In the genomic region with DNA sequence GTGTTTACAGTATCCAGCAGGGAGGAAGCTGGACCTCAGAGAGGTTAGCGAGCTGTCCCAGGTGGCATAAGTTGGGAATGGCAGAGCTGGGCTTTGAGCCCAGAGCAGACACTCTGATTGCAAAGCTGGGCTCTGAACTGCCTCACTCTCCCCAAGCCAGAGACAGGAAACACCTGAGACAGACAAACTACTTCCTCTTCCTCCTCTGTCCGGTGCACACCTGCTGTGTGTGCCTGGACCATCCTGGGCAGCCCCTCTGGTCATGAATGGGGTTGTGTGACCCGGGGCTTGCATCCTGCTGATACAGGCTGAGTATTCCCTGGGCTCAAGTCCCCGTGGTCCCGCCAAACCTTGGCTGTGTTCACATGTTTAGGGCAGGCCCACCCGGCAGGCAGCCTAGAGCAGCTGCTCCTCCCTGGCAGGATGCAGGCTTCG, we compare ENCODE assay signal across 18 mouse cellular contexts. TPM values are rescaled to one million over a fixed set of nuclear protein-coding genes. Genes with fewer than 3 reads are reported as not detected.
DNase-seq lines count a peak whose midpoint lies in the region; ATAC-seq and TF ChIP-seq lines count a peak whose summit lies in the region.
"Had no signal": no experiment of that assay in that cellular context is flagged by ENCODE, and none has a peak within 500 bp of the region (broad histone marks: within the 10 kb centered on the region; RNA-seq: fewer than 3 reads in every experiment).

No protein-coding gene starts in this region.

- ATAC-seq in hindbrain, embryonic 16.5 days, result peak; percentile 29; the same call in 1 of the 2 replicates
- ATAC-seq in hindbrain, embryonic 12.5 days (ENCODE audit: low FRiP score), result no peak
- ATAC-seq: forebrain, embryonic 16.5 days had no signal

- H3K4me2 ChIP-seq in hindbrain, embryonic 16.5 days (ENCODE audit: low read length), result no peak overlapping the region
- H3K4me2 ChIP-seq in hindbrain, embryonic 12.5 days (replicated peaks), result no peak overlapping the region
- H3K4me2 ChIP-seq in CH12.LX (ENCODE audit: insufficient read depth, low read depth, poor library complexity, severe bottlenecking) (no peak overlapping the region), myocyte (ENCODE audit: low read depth) (no peak overlapping the region)
- H3K4me2 ChIP-seq: liver, embryonic 11.5 days; neural tube, embryonic 13.5 days had no signal

- dilution Hi-C loops in CH12.LX (cut with MboI; ENCODE audit: extremely low pct_ligation_motif_present, extremely low pct_unique_long_range_greater_than_20kb, low sequenced_read_pairs), result no loop called here

- no peak overlapping the region; the same call in 1 of the 2 replicates for H3K9ac ChIP-seq in hindbrain, embryonic 16.5 days (ENCODE audit: low read depth, low read length)
- no peak overlapping the region for H3K9ac ChIP-seq in hindbrain, embryonic 12.5 days
- no peak overlapping the region for H3K9ac ChIP-seq in CH12.LX (ENCODE audit: insufficient read depth, low read depth)
- H3K9ac ChIP-seq: neural tube, embryonic 13.5 days had no signal

- no peak for TF ChIP-seq POLR2A in CH12.LX (IDR thresholded peaks at IDR 0.05; ENCODE audit: low read depth, low read length)
- TF ChIP-seq POLR2A in myocyte (IDR thresholded peaks at IDR 0.05; ENCODE audit: insufficient read length, low read depth), result no peak

- no peak overlapping the region for H3ac ChIP-seq in myocyte (ENCODE audit: control insufficient read depth, insufficient read length)

- H3K4me3 ChIP-seq in hindbrain, embryonic 16.5 days (ENCODE audit: low read length), result no peak overlapping the region
- H3K4me3 ChIP-seq in hindbrain, embryonic 12.5 days, result no peak overlapping the region
- no peak overlapping the region for H3K4me3 ChIP-seq in CH12.LX (replicated peaks in 1 of 3; ENCODE audit: low read depth in 2 of 3, low read length in 2 of 3, poor library complexity in 1 of 3)
- H3K4me3 ChIP-seq in myocyte, result no peak overlapping the region
- H3K4me3 ChIP-seq: megakaryocyte, embryonic 14.5 days; neural tube, embryonic 13.5 days had no signal

- H3K36me3 ChIP-seq in hindbrain, embryonic 16.5 days (ENCODE audit: control insufficient read depth, insufficient read depth, low read length), result peaks cover 27% of the 10 kb centered on the region
- H3K36me3 ChIP-seq in hindbrain, embryonic 12.5 days, result peaks cover 83% of the 10 kb centered on the region
- H3K36me3 ChIP-seq in CH12.LX (replicated peaks in 1 of 2; ENCODE audit: control insufficient read depth in 1 of 2, insufficient read depth in 1 of 2, low read length in 1 of 2), result peaks cover 63 to 80% of the 10 kb centered on the region in 2 experiments
- no peaks in the 10 kb centered on the region for H3K36me3 ChIP-seq in myocyte (ENCODE audit: control insufficient read depth, insufficient read depth)

- in situ Hi-C loops in CH12.LX (cut with MboI; ENCODE audit: low pct_ligation_motif_present, low pct_unique_long_range_greater_than_20kb, low sequenced_read_pairs), result no loop called here

- H3K79me2 ChIP-seq in CH12.LX (replicated peaks; ENCODE audit: control insufficient read depth, extremely low read depth, insufficient read depth, poor library complexity, severe bottlenecking) (no peaks in the 10 kb centered on the region), myocyte (ENCODE audit: control insufficient read depth, insufficient read depth) (no peaks in the 10 kb centered on the region)

- no peaks in the 10 kb centered on the region for H3K27me3 ChIP-seq in hindbrain, embryonic 16.5 days (replicated peaks; ENCODE audit: control insufficient read depth, insufficient read depth, low read length)
- no peaks in the 10 kb centered on the region for H3K27me3 ChIP-seq in hindbrain, embryonic 12.5 days
- H3K27me3 ChIP-seq in CH12.LX (replicated peaks) (no peaks in the 10 kb centered on the region), myocyte (ENCODE audit: control insufficient read depth, insufficient read depth, insufficient read length) (no peaks in the 10 kb centered on the region)
- H3K27me3 ChIP-seq: megakaryocyte, embryonic 14.5 days; neural tube, embryonic 13.5 days had no signal

- no peaks in the 10 kb centered on the region for H3K4me1 ChIP-seq in hindbrain, embryonic 16.5 days (ENCODE audit: control insufficient read depth, insufficient read depth, low read depth, low read length)
- no peaks in the 10 kb centered on the region for H3K4me1 ChIP-seq in hindbrain, embryonic 12.5 days
- H3K4me1 ChIP-seq in CH12.LX (ENCODE audit: control insufficient read depth in 1 of 2, insufficient read depth in 2 of 2), result peaks cover 20 to 60% of the 10 kb centered on the region in 2 experiments
- H3K4me1 ChIP-seq: neural tube, embryonic 13.5 days had no signal

- no peak for TF ChIP-seq RAD21 in CH12.LX (IDR thresholded peaks at IDR 0.05; ENCODE audit: low read depth, low read length)

- TF ChIP-seq CTCF in CH12.LX (conservative IDR thresholded peaks at IDR 0.05 in 1 of 2, IDR thresholded peaks at IDR 0.05 in 1 of 2; ENCODE audit: low read depth in 2 of 2, low read length in 2 of 2), result no peak

- TF ChIP-seq EP300 in CH12.LX (IDR thresholded peaks at IDR 0.05; ENCODE audit: low read length), result no peak

- DNase-seq in CH12.LX (ENCODE audit: extremely low read depth), result peak; percentile 15
- DNase-seq in cerebellum, adult 18-20 months, result peak; percentile 68 to 74
- no peak for DNase-seq in right cerebral cortex, postnatal 10 days (ENCODE audit: low spot score in 2 of 2)
- DNase-seq in adrenal gland, postnatal 36 days, result no peak
- DNase-seq: adrenal gland, postnatal 25 days; kidney, adult 9 months; right cerebral cortex, postnatal 4 days had no signal

- no peaks in the 10 kb centered on the region for H3K9me3 ChIP-seq in hindbrain, embryonic 16.5 days (ENCODE audit: control insufficient read depth, low read length)
- no peaks in the 10 kb centered on the region for H3K9me3 ChIP-seq in hindbrain, embryonic 12.5 days (replicated peaks)
- no peaks in the 10 kb centered on the region for H3K9me3 ChIP-seq in CH12.LX (replicated peaks; ENCODE audit: low read length)
- H3K9me3 ChIP-seq: megakaryocyte, embryonic 14.5 days; neural tube, embryonic 13.5 days had no signal

- peak overlapping the region; percentile 56; the same call in 1 of the 2 replicates for H3K27ac ChIP-seq in hindbrain, embryonic 16.5 days (ENCODE audit: low read depth, low read length)
- H3K27ac ChIP-seq in hindbrain, embryonic 12.5 days, result no peak overlapping the region
- H3K27ac ChIP-seq in CH12.LX (ENCODE audit: insufficient read depth, low read depth), result no peak overlapping the region
- H3K27ac ChIP-seq: neural tube, embryonic 13.5 days had no signal

- 69% methylated on average over 7 of the region's 7 CpGs for whole genome bisulfite sequencing in hindbrain, embryonic 16.5 days
- WGBS in hindbrain, embryonic 12.5 days, result 78% methylated on average over 7 of the region's 7 CpGs

TF ChIP-seq in CH12.LX, 34 proteins besides CTCF, POLR2A, EP300 and RAD21 (continues in another document):
- TF ChIP-seq ETS1 (conservative IDR thresholded peaks at IDR 0.05; ENCODE audit: low read depth, low read length) (no peak), JUND (conservative IDR thresholded peaks at IDR 0.05; ENCODE audit: low read depth, low read length) (no peak), USF1 (IDR thresholded peaks at IDR 0.05; ENCODE audit: low read depth, low read length) (no peak), CHD1 (IDR thresholded peaks at IDR 0.05; ENCODE audit: low read depth, low read length) (no peak), ZC3H11A (IDR thresholded peaks at IDR 0.05; ENCODE audit: low read depth, low read length) (no peak), RCOR1 (conservative IDR thresholded peaks at IDR 0.05; ENCODE audit: low read depth, low read length) (no peak), MAZ (IDR thresholded peaks at IDR 0.05; ENCODE audit: low read depth, low read length) (no peak), NRF1 (IDR thresholded peaks at IDR 0.05; ENCODE audit: low read depth, low read length) (no peak), ELF1 (IDR thresholded peaks at IDR 0.05; ENCODE audit: low read depth, low read length) (no peak)

TF ChIP-seq in myocyte, 11 proteins besides CTCF, POLR2A, EP300 and RAD21:
- TF ChIP-seq CEBPB (IDR thresholded peaks at IDR 0.05; ENCODE audit: insufficient read depth, poor library complexity, severe bottlenecking) (no peak), MYOG (IDR thresholded peaks at IDR 0.05; ENCODE audit: control insufficient read depth in 1 of 3, insufficient read depth in 1 of 3, insufficient read length in 2 of 3, low read depth in 2 of 3) (no peak), MYOD1 (IDR thresholded peaks at IDR 0.05; ENCODE audit: control insufficient read depth in 1 of 3, insufficient read length in 2 of 3, low read depth in 2 of 3) (no peak), REST (IDR thresholded peaks at IDR 0.05; ENCODE audit: insufficient read depth, insufficient read length) (no peak), POLR2AphosphoS2 (IDR thresholded peaks at IDR 0.05; ENCODE audit: insufficient read length, low read depth) (peak; percentile 11)

RNA-seq across cellular contexts. Expression of a gene that starts 27.9 kb away (rescaled TPM):
- polyA plus RNA-seq in hindbrain, embryonic 16.5 days (2015; fragmentation: Nextera tagmentation; extraction: Ambion mirVana), result 200 and 206 TPM in 2 replicates
- polyA plus RNA-seq in hindbrain, embryonic 12.5 days (2016; fragmentation: Nextera tagmentation; extraction: Ambion mirVana), result 456 and 488 TPM in 2 replicates
- total RNA-seq in CH12.LX (2012; rRNA removed) (70.6 and 100 TPM in 2 replicates), CH12.LX (2014; rRNA removed) (15.9 TPM in 2 replicates)
- polyA plus RNA-seq in CH12.LX (2012; ENCODE audit: insufficient read length, low read depth) (11.9 and 12.5 TPM in 2 replicates), myocyte (2012; fragmentation: generic; extraction: Trizol) (423 TPM)
- 100 to 1,000 TPM; 127 to 173 TPM for total RNA-seq in adrenal gland, postnatal 36 days (2021)

RNA-seq across cellular contexts. Expression of a gene that starts 41.3 kb away (rescaled TPM):
- polyA plus RNA-seq in hindbrain, embryonic 16.5 days (2015; fragmentation: Nextera tagmentation; extraction: Ambion mirVana), result 0.14 TPM in 1 of 2 replicates, not detected in the other
- polyA plus RNA-seq in hindbrain, embryonic 12.5 days (2016; fragmentation: Nextera tagmentation; extraction: Ambion mirVana), result not detected in 2 replicates
- total RNA-seq in CH12.LX (2012; rRNA removed) (1.6 TPM in 2 replicates), CH12.LX (2014; rRNA removed) (0.70 and 0.90 TPM in 2 replicates)
- polyA plus RNA-seq in CH12.LX (2012; ENCODE audit: insufficient read length, low read depth) (0.75 and 1.2 TPM in 2 replicates), myocyte (2012; fragmentation: generic; extraction: Trizol) (0.44 TPM)
- under 1 TPM; 0.30 to 0.36 TPM for total RNA-seq in adrenal gland, postnatal 36 days (2021)
- total RNA-seq: gastrocnemius, adult 8-10 months; heart, adult 8-10 months had no signal
- polyA plus RNA-seq: forebrain, embryonic 16.5 days; heart, postnatal 0 days; lung, embryonic 16.5 days; neural tube, embryonic 13.5 days had no signal

RNA-seq across cellular contexts. Expression of a gene that starts 52.9 kb away (rescaled TPM):
- polyA plus RNA-seq in hindbrain, embryonic 16.5 days (2015; fragmentation: Nextera tagmentation; extraction: Ambion mirVana), result 36.1 and 40.4 TPM in 2 replicates
- 44.7 and 52.4 TPM in 2 replicates for polyA plus RNA-seq in hindbrain, embryonic 12.5 days (2016; fragmentation: Nextera tagmentation; extraction: Ambion mirVana)
- 26.3 and 31.0 TPM in 2 replicates for total RNA-seq in CH12.LX (2012; rRNA removed)
- 10.9 and 11.5 TPM in 2 replicates for total RNA-seq in CH12.LX (2014; rRNA removed)
- polyA plus RNA-seq in CH12.LX (2012; ENCODE audit: insufficient read length, low read depth), result 25.5 and 27.3 TPM in 2 replicates
- 19.9 TPM for polyA plus RNA-seq in myocyte (2012; fragmentation: generic; extraction: Trizol)
- 100 to 1,000 TPM; 111 to 142 TPM for total RNA-seq in adrenal gland, postnatal 36 days (2021)

Comparison
In these comparisons a context has a peak if more than half of its experiments do, and no peak if none do; other contexts are left out.
1. DNase-seq: peak in CH12.LX (single experiment) and cerebellum, adult 18-20 months (2 of 2); none in right cerebral cortex, postnatal 10 days (0 of 2) and adrenal gland, postnatal 36 days (0 of 2).
2. RNA of a gene that starts 27.9 kb away (polyA plus RNA-seq): 456 to 488 TPM in hindbrain, embryonic 12.5 days, 423 TPM in myocyte (single experiment) and 200 to 206 TPM in hindbrain, embryonic 16.5 days; 11.9 to 12.5 TPM in CH12.LX; every median in the first group is over 10 times any median in the second.